Mouse (Mus musculus) heart, embryonic 13.5 days (tissue): ENCODE results near the gene Slc5a11. TPM values are rescaled to one million over a fixed set of nuclear protein-coding genes. Genes with fewer than 3 reads are reported as not detected.

Experiments used
- ATAC-seq: fragments of 200-750 bp; cut with Nextera tagmentation; 2 replicates; pipeline ENCODE4 v1.8.0; 2017; ENCODE audit warnings: moderate TSS enrichment; ENCODE audit not compliant: insufficient number of reproducible peaks, low FRiP score, low TSS enrichment; ENCODE audit errors: extremely low read depth
- H3K27ac ChIP-seq: fragments of 300-500 bp; sonication (generic); replicated peaks from 2 replicates; pipeline ENCODE4 v1.5.1; 2015; ENCODE audit warnings: moderate library complexity, mild to moderate bottlenecking, inconsistent platforms
- H3K27me3 ChIP-seq: fragments of 300-500 bp; sonication (generic); replicated peaks from 2 replicates; pipeline ENCODE4 v1.6.1; 2015; ENCODE audit warnings: mild to moderate bottlenecking, inconsistent platforms
- H3K36me3 ChIP-seq: fragments of 300-500 bp; sonication (generic); 2 replicates; pipeline ENCODE4 v1.6.1; 2015; ENCODE audit warnings: mild to moderate bottlenecking, inconsistent platforms
- H3K4me1 ChIP-seq: fragments of 300-500 bp; sonication (generic); 2 replicates; pipeline ENCODE4 v1.6.1; 2015; ENCODE audit warnings: inconsistent platforms
- H3K4me2 ChIP-seq: fragments of 300-500 bp; sonication (generic); 2 replicates; pipeline ENCODE4 v1.6.1; 2015; ENCODE audit warnings: inconsistent platforms, mild to moderate bottlenecking, moderate library complexity
- H3K4me3 ChIP-seq: fragments of 300-500 bp; sonication (generic); 2 replicates; pipeline ENCODE4 v1.5.1; 2015; ENCODE audit warnings: moderate library complexity, mild to moderate bottlenecking, inconsistent platforms
- H3K9ac ChIP-seq: fragments of 300-500 bp; sonication (generic); 2 replicates; pipeline ENCODE4 v1.6.1; 2015; ENCODE audit warnings: inconsistent platforms, mild to moderate bottlenecking, moderate library complexity
- H3K9me3 ChIP-seq: fragments of 300-500 bp; sonication (generic); 2 replicates; pipeline ENCODE4 v1.6.1; 2016; ENCODE audit warnings: inconsistent platforms
- WGBS: fragments of 180-500 bp; shearing (Covaris S2); methylation state at CpG from one replicate; pipeline ENCODE4 v1.1.7; 2015; ENCODE audit warnings: mixed read lengths; 5-methylcytosine and 5-hydroxymethylcytosine counted together
- polyA plus RNA-seq: library from polyadenylated mRNA; unstranded; fragments of >200 nt; fragmentation: Nextera tagmentation; extraction: Ambion mirVana; gene quantifications from 2 replicates; pipeline ENCODE4 v1.2.1, GENCODE M21; 2015

The Slc5a11 gene
- polyA plus RNA-seq, 1 experiment from 2014 or later = 0.28 TPM

DNA sequence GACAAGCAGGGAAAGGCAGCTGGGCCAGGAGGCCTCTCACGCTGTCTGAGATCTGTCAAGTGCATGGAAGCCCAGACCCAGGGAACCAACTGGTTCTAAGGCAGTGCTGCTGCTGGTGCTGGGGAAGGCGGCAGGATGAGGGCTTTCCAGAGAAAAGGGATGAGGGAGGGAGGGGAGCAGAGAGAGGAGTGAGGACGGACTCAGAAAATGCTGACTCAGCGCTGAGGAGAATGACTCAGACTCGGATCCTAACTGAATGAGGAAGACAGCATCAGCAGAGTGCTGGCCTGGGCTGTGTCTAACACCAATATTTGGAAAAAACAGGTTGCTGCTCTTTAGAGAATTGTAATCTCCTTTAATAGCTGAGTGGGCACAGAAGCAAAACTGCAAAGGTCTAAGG is 97.3 kb downstream of the Slc5a11 start:
- H3K4me1 ChIP-seq = no peaks in the 10 kb centered on the region
- no peak for ATAC-seq
- no peak overlapping the region for H3K27ac ChIP-seq
- peaks cover 90% of the 10 kb centered on the region for H3K36me3 ChIP-seq
- H3K9me3 ChIP-seq = no peaks in the 10 kb centered on the region
- no peaks in the 10 kb centered on the region for H3K27me3 ChIP-seq
- H3K4me2 ChIP-seq = no peak overlapping the region
- 68% methylated on average over 5 of the region's 5 CpGs for WGBS
- no peak overlapping the region for H3K4me3 ChIP-seq
- H3K9ac ChIP-seq = no peak overlapping the region

DNA sequence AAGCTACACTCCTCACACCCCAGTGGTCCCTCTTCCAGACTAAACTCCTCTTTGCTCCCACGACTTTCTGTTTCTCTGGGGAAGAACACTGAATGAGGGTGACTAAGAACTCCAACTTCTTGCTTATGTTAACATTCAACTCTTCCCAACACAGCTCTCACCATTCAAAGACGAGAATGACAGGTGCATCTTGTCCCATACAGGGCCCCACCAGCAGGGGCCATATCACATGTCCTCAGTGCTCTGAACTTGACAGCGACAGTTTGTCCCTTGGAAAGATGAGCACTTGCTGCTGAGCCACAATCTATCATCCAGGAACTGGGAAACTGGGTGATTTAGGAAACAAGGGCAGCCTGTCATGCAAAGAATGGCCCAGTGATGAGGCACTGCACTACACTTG is 98.2 kb downstream of the Slc5a11 start:
- no peaks in the 10 kb centered on the region for H3K4me1 ChIP-seq
- H3K27ac ChIP-seq = no peak overlapping the region
- peaks cover 90% of the 10 kb centered on the region for H3K36me3 ChIP-seq
- no peaks in the 10 kb centered on the region for H3K27me3 ChIP-seq
- H3K4me2 ChIP-seq = no peak overlapping the region
- no peaks in the 10 kb centered on the region for H3K9me3 ChIP-seq
- no peak for ATAC-seq
- H3K9ac ChIP-seq = no peak overlapping the region
- 73% methylated on average over 3 of the region's 3 CpGs for WGBS
- no peak overlapping the region for H3K4me3 ChIP-seq

DNA sequence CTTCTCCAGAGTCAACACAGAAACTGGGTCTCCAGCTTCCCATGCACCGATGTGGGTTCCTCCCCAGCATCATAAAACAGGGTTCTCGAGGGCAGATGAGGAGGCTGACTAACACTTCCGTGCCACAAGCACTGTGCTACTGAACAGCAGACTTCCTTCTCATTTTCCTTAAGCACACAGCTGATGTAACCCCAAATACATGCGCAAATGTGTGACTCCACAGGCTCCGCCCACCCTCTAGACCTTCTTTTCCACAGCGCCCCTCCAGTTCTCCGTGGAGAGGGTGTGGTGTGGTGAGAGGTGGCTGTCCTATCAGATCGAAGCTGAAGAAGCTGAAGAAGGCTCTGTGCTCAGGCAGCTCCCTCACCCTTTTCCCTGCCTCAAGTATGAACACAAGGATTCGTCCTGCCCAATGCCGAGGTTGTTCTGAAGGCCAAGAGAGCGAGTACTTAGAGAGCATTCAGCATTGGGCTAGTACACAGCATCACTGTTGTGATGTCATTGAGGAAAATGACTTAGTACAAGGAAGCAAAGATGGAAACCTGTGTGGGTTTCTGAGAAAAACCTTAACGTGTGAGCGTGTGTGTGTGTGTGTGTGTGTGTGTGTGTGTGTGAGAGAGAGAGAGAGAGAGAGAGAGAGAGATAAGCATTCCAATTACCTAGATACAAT is 108.0 kb downstream of the Slc5a11 start:
- Histone ChIP-seq H3K4me2 (no peak overlapping the region), H3K9me3 (no peaks in the 10 kb centered on the region), H3K27me3 (no peaks in the 10 kb centered on the region), H3K36me3 (peaks cover 81% of the 10 kb centered on the region), H3K4me1 (peaks cover 29% of the 10 kb centered on the region), H3K9ac (no peak overlapping the region), H3K4me3 (no peak overlapping the region), H3K27ac (no peak overlapping the region)
- no peak for ATAC-seq
- WGBS = 77% methylated on average over 13 of the region's 13 CpGs

Other genes starting within 250 kb of the Slc5a11 start
- 16.8 and 17.9 TPM in 2 replicates for gene Rbbp6, start 249.1 kb upstream of the Slc5a11 start, polyA plus RNA-seq
- gene Tnrc6a, start 90.9 kb upstream of the Slc5a11 start, polyA plus RNA-seq = 28.7 and 30.8 TPM in 2 replicates
- gene Lcmt1, start 155.0 kb downstream of the Slc5a11 start, polyA plus RNA-seq = 36.7 and 37.3 TPM in 2 replicates
- 16.3 and 17.5 TPM in 2 replicates for gene Arhgap17, start 155.1 kb downstream of the Slc5a11 start, polyA plus RNA-seq
- 1.9 and 3.4 TPM in 2 replicates for gene Aqp8, start 247.5 kb downstream of the Slc5a11 start, polyA plus RNA-seq